Mouse (Mus musculus) neural tube, embryonic 11.5 days (tissue): ENCODE measurements around the gene Bfsp1. TPM values are rescaled to one million over a fixed set of nuclear protein-coding genes. Genes with fewer than 3 reads are reported as not detected.
A peak's percentile ranks its signal among the peaks of the same experiment; 100 is the strongest.

Source experiments
- ATAC-seq: fragments of 200-750 bp; cut with Nextera tagmentation; 2 replicates; pipeline ENCODE4 v1.8.0; 2017; ENCODE audit warnings: moderate number of reproducible peaks, mild to moderate bottlenecking, moderate TSS enrichment, moderate library complexity; ENCODE audit not compliant: insufficient read depth, low FRiP score, low TSS enrichment
- DNase-seq: peaks from one replicate; pipeline ENCODE4 v3.0.0-alpha.2; 2015; ENCODE audit warnings: low spot score
- H3K27ac ChIP-seq: fragments of 300-500 bp; sonication (generic); 2 replicates; pipeline ENCODE4 v1.5.1; 2014; ENCODE audit warnings: low read depth, mild to moderate bottlenecking, low read length
- H3K27me3 ChIP-seq: fragments of 300-500 bp; sonication (generic); 2 replicates; pipeline ENCODE4 v1.6.1; 2014; ENCODE audit warnings: mild to moderate bottlenecking, low read length, mixed read lengths; ENCODE audit not compliant: control insufficient read depth, insufficient read depth
- H3K36me3 ChIP-seq: fragments of 300-500 bp; sonication (generic); 2 replicates; pipeline ENCODE4 v1.6.1; 2014; ENCODE audit warnings: mild to moderate bottlenecking, low read length, moderate library complexity, mixed read lengths; ENCODE audit not compliant: control insufficient read depth, insufficient read depth
- H3K4me1 ChIP-seq: fragments of 300-500 bp; sonication (generic); 2 replicates; pipeline ENCODE4 v1.6.1; 2014; ENCODE audit warnings: low read length, mixed read lengths; ENCODE audit not compliant: control insufficient read depth, insufficient read depth
- H3K4me2 ChIP-seq: fragments of 300-500 bp; sonication (generic); 2 replicates; pipeline ENCODE4 v1.6.1; 2014; ENCODE audit warnings: low read depth, mild to moderate bottlenecking, moderate library complexity
- H3K4me3 ChIP-seq: fragments of 300-500 bp; sonication (generic); 2 replicates; pipeline ENCODE4 v1.5.1; 2014; ENCODE audit warnings: low read depth, low read length
- H3K9ac ChIP-seq: fragments of 300-500 bp; sonication (generic); 2 replicates; pipeline ENCODE4 v1.6.1; 2014; ENCODE audit warnings: mild to moderate bottlenecking, low read length
- H3K9me3 ChIP-seq: fragments of 300-500 bp; sonication (generic); 2 replicates; pipeline ENCODE4 v1.6.1; 2016; ENCODE audit warnings: low read length; ENCODE audit not compliant: control insufficient read depth
- WGBS: fragments of 180-500 bp; shearing (Covaris S2); extraction: QIAGEN DNeasy Blood & Tissue Kit; methylation state at CpG from one replicate; pipeline ENCODE4 v1.1.7; 2014; 5-methylcytosine and 5-hydroxymethylcytosine counted together
- polyA plus RNA-seq: library from polyadenylated mRNA; unstranded; fragments of >200 nt; fragmentation: Nextera tagmentation; extraction: Ambion mirVana; gene quantifications from 2 replicates; pipeline ENCODE4 v1.2.1, GENCODE M21; 2014

Gene Bfsp1
- polyA plus RNA-seq, 1 experiment from 2014 or later: 0.82 TPM

GRCm38 (mm10) chr2:143844779-143845178 is 18.2 kb downstream of the Bfsp1 start:
- no peak overlapping the region for H3K4me2 ChIP-seq

GRCm38 (mm10) chr2:143841536-143841935 is 21.4 kb downstream of the Bfsp1 start:
- no peak for ATAC-seq
- H3K4me2 ChIP-seq: no peak overlapping the region
- no peaks in the 10 kb centered on the region for H3K27me3 ChIP-seq
- H3K9me3 ChIP-seq: no peaks in the 10 kb centered on the region
- H3K4me3 ChIP-seq: no peak overlapping the region
- no peak overlapping the region for H3K9ac ChIP-seq
- H3K36me3 ChIP-seq: no peaks in the 10 kb centered on the region
- no peak for DNase-seq
- 81% methylated on average over 7 of the region's 7 CpGs for WGBS
- no peaks in the 10 kb centered on the region for H3K4me1 ChIP-seq
- no peak overlapping the region for H3K27ac ChIP-seq

More at GRCm38 (mm10) chr2:143844779-143845178, 18.2 kb downstream of the Bfsp1 start:
- no peak for ATAC-seq
- DNase-seq: no peak
- Histone ChIP-seq H3K36me3 (no peaks in the 10 kb centered on the region), H3K9me3 (no peaks in the 10 kb centered on the region), H3K9ac (no peak overlapping the region), H3K4me3 (no peak overlapping the region), H3K27me3 (no peaks in the 10 kb centered on the region), H3K27ac (no peak overlapping the region), H3K4me1 (no peaks in the 10 kb centered on the region)
- WGBS: 75% methylated on average over 5 of the region's 5 CpGs

GRCm38 (mm10) chr2:143840895-143841294 is 22.1 kb downstream of the Bfsp1 start:
- Histone ChIP-seq H3K36me3 (no peaks in the 10 kb centered on the region), H3K9ac (no peak overlapping the region), H3K4me2 (no peak overlapping the region), H3K4me1 (no peaks in the 10 kb centered on the region), H3K27ac (no peak overlapping the region), H3K9me3 (no peaks in the 10 kb centered on the region), H3K4me3 (no peak overlapping the region), H3K27me3 (no peaks in the 10 kb centered on the region)
- ATAC-seq (no peak), DNase-seq (no peak)
- 87% methylated on average over 6 of the region's 6 CpGs for WGBS

GRCm38 (mm10) chr2:143839458-143839857 is 23.5 kb downstream of the Bfsp1 start:
- H3K4me1 ChIP-seq: no peaks in the 10 kb centered on the region
- DNase-seq (no peak), ATAC-seq (no peak)
- no peak overlapping the region for H3K9ac ChIP-seq
- H3K4me2 ChIP-seq: no peak overlapping the region
- no peak overlapping the region for H3K4me3 ChIP-seq
- H3K27me3 ChIP-seq: no peaks in the 10 kb centered on the region
- no peak overlapping the region for H3K27ac ChIP-seq
- no peaks in the 10 kb centered on the region for H3K9me3 ChIP-seq
- 86% methylated on average over 2 of the region's 2 CpGs for WGBS
- no peaks in the 10 kb centered on the region for H3K36me3 ChIP-seq

- 73% methylated on average over 5 of the region's 5 CpGs for WGBS
- H3K4me1 ChIP-seq: no peaks in the 10 kb centered on the region
- H3K27me3 ChIP-seq: no peaks in the 10 kb centered on the region
- no peaks in the 10 kb centered on the region for H3K9me3 ChIP-seq
- H3K9ac ChIP-seq: no peak overlapping the region
- no peaks in the 10 kb centered on the region for H3K36me3 ChIP-seq
- no peak overlapping the region for H3K4me3 ChIP-seq
- DNase-seq (no peak), ATAC-seq (no peak)
- no peak overlapping the region for H3K4me2 ChIP-seq
- H3K27ac ChIP-seq: no peak overlapping the region
These were observed 24.3 kb downstream of the Bfsp1 start for GRCm38 (mm10) chr2:143838698-143839097.

- WGBS: 1% methylated on average over 8 of the region's 8 CpGs
- H3K27me3 ChIP-seq: no peaks in the 10 kb centered on the region
- H3K4me3 ChIP-seq: 0 out of 2 replicates have a peak overlapping the region, but pooled peaks have one; percentile 20
These were observed 25.7 kb downstream of the Bfsp1 start for GRCm38 (mm10) chr2:143837291-143837701.

GRCm38 (mm10) chr2:143835820-143836219 is 27.2 kb downstream of the Bfsp1 start:
- 87% methylated on average over 7 of the region's 7 CpGs for WGBS
- Histone ChIP-seq H3K4me2 (no peak overlapping the region), H3K9ac (no peak overlapping the region), H3K27me3 (no peaks in the 10 kb centered on the region), H3K9me3 (no peaks in the 10 kb centered on the region), H3K27ac (no peak overlapping the region), H3K36me3 (no peaks in the 10 kb centered on the region), H3K4me1 (no peaks in the 10 kb centered on the region), H3K4me3 (no peak overlapping the region)
- ATAC-seq (no peak), DNase-seq (no peak)

More at GRCm38 (mm10) chr2:143837291-143837701, 25.7 kb downstream of the Bfsp1 start:
- H3K9ac ChIP-seq: no peak overlapping the region
- no peaks in the 10 kb centered on the region for H3K4me1 ChIP-seq
- peak; percentile 60 for ATAC-seq
- peak; percentile 79 for DNase-seq
- no peak overlapping the region for H3K27ac ChIP-seq
- H3K9me3 ChIP-seq: no peaks in the 10 kb centered on the region
- H3K36me3 ChIP-seq: no peaks in the 10 kb centered on the region
- H3K4me2 ChIP-seq: peak overlapping the region; percentile 26

- no peaks in the 10 kb centered on the region for H3K36me3 ChIP-seq
- no peak overlapping the region for H3K4me2 ChIP-seq
- no peak overlapping the region for H3K9ac ChIP-seq
- H3K4me1 ChIP-seq: no peaks in the 10 kb centered on the region
- H3K9me3 ChIP-seq: no peaks in the 10 kb centered on the region
- ATAC-seq (no peak), DNase-seq (no peak)
- H3K27me3 ChIP-seq: no peaks in the 10 kb centered on the region
- no peak overlapping the region for H3K4me3 ChIP-seq
- no peak overlapping the region for H3K27ac ChIP-seq
- WGBS: 67% methylated on average over 6 of the region's 6 CpGs
These were observed 28.9 kb downstream of the Bfsp1 start for GRCm38 (mm10) chr2:143834082-143834481.

- ATAC-seq (no peak), DNase-seq (no peak)
- Histone ChIP-seq H3K9me3 (no peaks in the 10 kb centered on the region), H3K27ac (no peak overlapping the region), H3K4me2 (no peak overlapping the region), H3K9ac (no peak overlapping the region), H3K4me1 (no peaks in the 10 kb centered on the region), H3K27me3 (no peaks in the 10 kb centered on the region), H3K4me3 (no peak overlapping the region), H3K36me3 (no peaks in the 10 kb centered on the region)
- 80% methylated on average over 5 of the region's 5 CpGs for WGBS
These were observed 30.3 kb downstream of the Bfsp1 start for GRCm38 (mm10) chr2:143832721-143833120.
